Mouse (Mus musculus) intestine, embryonic 16.5 days (tissue): ENCODE measurements around the gene Camkk2. TPM values are rescaled to one million over a fixed set of nuclear protein-coding genes. Genes with fewer than 3 reads are reported as not detected.

Source experiments
- microRNA-seq: library from miRNA; unstranded; fragments of <30 nt; microRNA quantifications from one replicate; pipeline ENCODE4, GENCODE M21; 2016
- polyA plus RNA-seq: library from polyadenylated mRNA; unstranded; fragments of >200 nt; fragmentation: Nextera tagmentation; extraction: Ambion mirVana; gene quantifications from 2 replicates; pipeline ENCODE4 v1.2.1, GENCODE M21; 2015

The Camkk2 gene
- polyA plus RNA-seq, 1 experiment from 2014 or later = 17.1 TPM

Small RNA genes within 50 kb of the gene (microRNA-seq; reads per million reads assigned to microRNA genes)
- gene Mir8115 = not detected

Other genes starting within 250 kb of the Camkk2 start
- 18.3 and 24.2 TPM in 2 replicates for gene Ift81, start 164.9 kb downstream of the Camkk2 start, polyA plus RNA-seq
- 2.1 and 2.9 TPM in 2 replicates for gene P2rx7, start 135.5 kb downstream of the Camkk2 start, polyA plus RNA-seq
- gene P2rx4, start 71.9 kb downstream of the Camkk2 start, polyA plus RNA-seq = 59.6 and 62.6 TPM in 2 replicates
- 322 and 351 TPM in 2 replicates for gene Anapc5, start 41.9 kb upstream of the Camkk2 start, polyA plus RNA-seq
- 26.9 and 32.4 TPM in 2 replicates for gene Rnf34, start 70.6 kb upstream of the Camkk2 start, polyA plus RNA-seq
- 21.6 and 22.4 TPM in 2 replicates for gene Kdm2b, start 210.4 kb upstream of the Camkk2 start, polyA plus RNA-seq
- 20.1 and 21.9 TPM in 2 replicates for gene Orai1, start 235.7 kb upstream of the Camkk2 start, polyA plus RNA-seq